Mouse (Mus musculus) liver, adult 2 months (tissue): ENCODE results near the gene Zfp777. TPM values are rescaled to one million over a fixed set of nuclear protein-coding genes. Genes with fewer than 3 reads are reported as not detected.

Experiments used
- DNase-seq: peaks from one replicate; pipeline ENCODE4 v3.0.0-alpha.2; 2011; ENCODE audit warnings: low read depth, low spot score; ENCODE audit errors: extremely low read depth
- H3K27ac ChIP-seq: fragments of 200-500 bp; replicated peaks from 2 replicates; pipeline ENCODE4 v1.5.1; 2012; ENCODE audit warnings: low read depth, mild to moderate bottlenecking, control low read depth, inconsistent platforms, low read length; ENCODE audit not compliant: insufficient read depth
- H3K27me3 ChIP-seq: fragments of 200-500 bp; 2 replicates; pipeline ENCODE4 v1.6.1; 2012; ENCODE audit warnings: mild to moderate bottlenecking, moderate library complexity, low read length, inconsistent platforms; ENCODE audit not compliant: control insufficient read depth, insufficient read depth
- H3K36me3 ChIP-seq: fragments of 200-500 bp; 2 replicates; pipeline ENCODE4 v1.6.1; 2012; ENCODE audit warnings: low read length, inconsistent platforms; ENCODE audit not compliant: control insufficient read depth, insufficient read depth
- H3K4me1 ChIP-seq: fragments of 200-500 bp; 2 replicates; pipeline ENCODE4 v1.6.1; 2011; ENCODE audit warnings: low read length; ENCODE audit not compliant: control insufficient read depth, insufficient read depth
- H3K4me3 ChIP-seq: fragments of 200-500 bp; 2 replicates; pipeline ENCODE4 v1.5.1; 2011; ENCODE audit warnings: low read depth, mild to moderate bottlenecking, control low read depth, low read length, moderate library complexity; ENCODE audit not compliant: insufficient read depth
- H3K79me2 ChIP-seq: fragments of 200-500 bp; 2 replicates; pipeline ENCODE4 v1.6.1; 2012; ENCODE audit warnings: inconsistent platforms, mild to moderate bottlenecking, low read length, moderate library complexity; ENCODE audit not compliant: control insufficient read depth, insufficient read depth
- H3K9ac ChIP-seq: fragments of 200-500 bp; 2 replicates; pipeline ENCODE4 v1.6.1; 2012; ENCODE audit warnings: low read depth, mild to moderate bottlenecking, control low read depth, inconsistent platforms, low read length
- CTCF ChIP-seq: fragments of 200-500 bp; IDR thresholded peaks from 2 replicates; pipeline ENCODE4 v1.5.1; 2011; ENCODE audit warnings: low read depth, low read length, control low read depth
- POLR2A ChIP-seq: fragments of 200-500 bp; IDR thresholded peaks from 2 replicates; pipeline ENCODE4 v1.6.1; 2011; ENCODE audit warnings: low read length, control low read depth; ENCODE audit not compliant: insufficient read depth; ENCODE audit errors: extremely low read depth
- WGBS: fragments of 180-500 bp; shearing (Covaris S2); methylation state at CpG from one replicate; pipeline ENCODE4 v1.1.7; 2018; 5-methylcytosine and 5-hydroxymethylcytosine counted together
- polyA plus RNA-seq: library from polyadenylated mRNA; depleted of rRNA; stranded (reverse); fragments of >200 nt; gene quantifications from 2 replicates; pipeline ENCODE4 v1.2.3, GENCODE M21; 2012
- total RNA-seq: library from RNA; depleted of rRNA; stranded (reverse); fragments of >200 nt; gene quantifications from 2 replicates; pipeline ENCODE4 v1.2.3, GENCODE M21; 2014

Zfp777 gene
- total and polyA plus RNA-seq, 2 experiments, result 3.3 to 5.7 TPM

- H3K36me3 ChIP-seq, result peaks cover 10% of the 10 kb centered on the region; the same call in 1 of the 2 replicates
- WGBS, result 19% methylated on average over 123 of the region's 150 CpGs
- peaks cover 6% of the 10 kb centered on the region for H3K79me2 ChIP-seq
- H3K27me3 ChIP-seq, result no peaks in the 10 kb centered on the region
- H3K27ac ChIP-seq, result peak overlapping the region; percentile 57
- peaks cover 4% of the 10 kb centered on the region; the same call in 1 of the 2 replicates for H3K4me1 ChIP-seq
- H3K4me3 ChIP-seq, result peak overlapping the region; percentile 74
- TF ChIP-seq POLR2A (no peak), CTCF (peak; percentile 14; the same call in 1 of the 2 replicates)
- DNase-seq, result peak; percentile 57
- H3K9ac ChIP-seq, result peak overlapping the region; percentile 90
These were observed 1.0 kb downstream of the Zfp777 start for GRCm38 (mm10) chr6:48047450-48048351.

GRCm38 (mm10) chr6:48047114-48047449, 1.6 kb downstream of the Zfp777 start:
- H3K79me2 ChIP-seq, result peaks cover 6% of the 10 kb centered on the region
- WGBS, result 9% methylated on average over 12 of the region's 12 CpGs
- TF ChIP-seq CTCF, result peak; percentile 28; the same call in 1 of the 2 replicates
- no peak for TF ChIP-seq POLR2A

DNA sequence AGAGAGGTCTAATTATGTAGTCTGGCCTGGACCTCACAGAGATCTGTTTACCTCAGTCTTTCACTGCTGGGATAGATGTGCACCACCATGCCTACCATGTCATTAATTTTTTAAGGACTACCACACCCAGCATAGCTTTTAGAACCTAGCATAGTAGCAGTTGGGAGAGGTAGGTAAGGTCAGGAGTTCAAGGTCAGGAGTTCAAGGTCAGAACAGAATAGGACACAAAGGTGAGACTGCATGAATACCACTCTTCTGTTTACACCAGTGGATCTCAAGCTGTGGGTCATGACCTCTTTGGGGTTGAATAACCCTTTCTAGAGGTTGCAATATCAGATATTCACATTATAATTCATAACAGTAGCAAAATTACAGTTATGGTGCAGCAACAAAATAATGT, 16.1 kb downstream of the Zfp777 start:
- Histone ChIP-seq H3K4me3 (no peak overlapping the region), H3K27me3 (no peaks in the 10 kb centered on the region), H3K4me1 (no peaks in the 10 kb centered on the region), H3K9ac (no peak overlapping the region), H3K27ac (no peak overlapping the region), H3K36me3 (peaks cover 52% of the 10 kb centered on the region), H3K79me2 (no peaks in the 10 kb centered on the region)
- TF ChIP-seq CTCF (no peak), POLR2A (no peak)
- DNase-seq, result no peak

More at GRCm38 (mm10) chr6:48047114-48047449, 1.6 kb downstream of the Zfp777 start:
- peaks cover 4% of the 10 kb centered on the region; the same call in 1 of the 2 replicates for H3K4me1 ChIP-seq
- peak; percentile 12 for DNase-seq
- H3K4me3 ChIP-seq, result peak overlapping the region; percentile 74
- H3K27me3 ChIP-seq, result no peaks in the 10 kb centered on the region
- peak overlapping the region; percentile 57; the same call in 1 of the 2 replicates for H3K27ac ChIP-seq
- peak overlapping the region; percentile 90 for H3K9ac ChIP-seq
- H3K36me3 ChIP-seq, result peaks cover 13% of the 10 kb centered on the region

- H3K9ac ChIP-seq, result no peak overlapping the region
- H3K79me2 ChIP-seq, result no peaks in the 10 kb centered on the region
- peaks cover 38% of the 10 kb centered on the region for H3K36me3 ChIP-seq
- 95% methylated on average over 10 of the region's 10 CpGs for WGBS
- DNase-seq, result no peak
- no peaks in the 10 kb centered on the region for H3K27me3 ChIP-seq
- H3K27ac ChIP-seq, result no peak overlapping the region
- H3K4me1 ChIP-seq, result no peaks in the 10 kb centered on the region
- H3K4me3 ChIP-seq, result no peak overlapping the region
- no peak for TF ChIP-seq CTCF
- no peak for TF ChIP-seq POLR2A
These were observed 22.6 kb downstream of the Zfp777 start for GRCm38 (mm10) chr6:48025905-48026660.

DNA sequence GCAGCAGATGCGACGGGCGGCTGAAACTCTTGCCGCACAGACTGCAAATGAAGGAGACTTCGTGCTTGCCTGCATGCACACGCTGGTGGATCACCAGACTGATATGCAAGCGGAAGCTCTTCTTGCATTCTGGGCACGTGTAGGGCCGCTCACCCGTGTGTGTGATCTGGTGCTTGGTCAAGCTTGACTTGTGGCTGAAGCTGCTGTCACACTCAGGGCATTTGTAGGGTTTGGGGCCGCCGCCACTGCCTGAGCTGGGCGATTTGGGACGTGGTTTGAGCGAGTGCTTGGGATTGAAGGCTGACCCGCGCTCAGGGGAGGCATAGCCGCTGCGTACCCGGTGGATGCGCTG, 23.7 kb downstream of the Zfp777 start:
- Histone ChIP-seq H3K4me1 (no peaks in the 10 kb centered on the region), H3K36me3 (peaks cover 36% of the 10 kb centered on the region), H3K79me2 (no peaks in the 10 kb centered on the region), H3K4me3 (no peak overlapping the region), H3K27ac (no peak overlapping the region), H3K9ac (no peak overlapping the region), H3K27me3 (no peaks in the 10 kb centered on the region)
- no peak for DNase-seq
- no peak for TF ChIP-seq POLR2A
- no peak for TF ChIP-seq CTCF
- 96% methylated on average over 21 of the region's 21 CpGs for WGBS
